ENCODE assay signal across 14 mouse cellular contexts in genomic region chr10:9537686-9538085, GRCm38 (mm10).
"Had no signal": no experiment of that assay in that cellular context is flagged by ENCODE, and none has a peak within 500 bp of the region (broad histone marks: within the 10 kb centered on the region; RNA-seq: fewer than 3 reads in every experiment).

No protein-coding gene starts in this region.

- H3K4me1 ChIP-seq: limb, embryonic 13.5 days; stomach, embryonic 15.5 days had no signal

- H3K9me3 ChIP-seq: limb, embryonic 13.5 days; midbrain, embryonic 13.5 days; neural tube, embryonic 12.5 days; stomach, embryonic 15.5 days had no signal

- H3K27me3 ChIP-seq: limb, embryonic 13.5 days; midbrain, embryonic 13.5 days; neural tube, embryonic 12.5 days; stomach, embryonic 15.5 days had no signal

- H3K36me3 ChIP-seq: limb, embryonic 13.5 days; midbrain, embryonic 13.5 days; neural tube, embryonic 12.5 days; stomach, embryonic 15.5 days had no signal

- H3K4me3 ChIP-seq: limb, embryonic 13.5 days; midbrain, embryonic 13.5 days; myocyte; neural tube, embryonic 12.5 days; stomach, embryonic 15.5 days had no signal

- DNase-seq: kidney, adult 9 months; kidney, postnatal 10 days; kidney, postnatal 4 days; left cerebral cortex, postnatal 4 days; retina, postnatal 1 day; thymus, postnatal 4 days had no signal

- ATAC-seq: intestine, postnatal 0 days; midbrain, embryonic 13.5 days had no signal

- H3K27ac ChIP-seq: limb, embryonic 13.5 days; liver, embryonic 14.5 days; macrophage; midbrain, embryonic 13.5 days; neural tube, embryonic 12.5 days; stomach, embryonic 15.5 days had no signal

- H3K9ac ChIP-seq: limb, embryonic 13.5 days; liver, embryonic 14.5 days; midbrain, embryonic 13.5 days; neural tube, embryonic 12.5 days; stomach, embryonic 15.5 days had no signal

- H3K4me2 ChIP-seq: limb, embryonic 13.5 days; midbrain, embryonic 13.5 days; neural tube, embryonic 12.5 days; stomach, embryonic 15.5 days had no signal
